Mouse (Mus musculus) neutrophil, adult 5-6 weeks (primary cell): Measurements from ENCODE around the gene Vasn. TPM values are rescaled to one million over a fixed set of nuclear protein-coding genes. Genes with fewer than 3 reads are reported as not detected.

Experiments
- ATAC-seq: fragments of 151-379, 151-347 bp; 2 replicates; pipeline ENCODE4 v1.8.0; 2017; ENCODE audit warnings: mild to moderate bottlenecking, moderate TSS enrichment; ENCODE audit not compliant: insufficient number of reproducible peaks, poor library complexity, low FRiP score, severe bottlenecking; ENCODE audit errors: extremely low read depth
- total RNA-seq: library from RNA; stranded (forward); fragments of 200-1000 nt; gene quantifications from 2 replicates; pipeline ENCODE4 v1.2.3, GENCODE M21; 2017

The Vasn gene
- 0.12 and 1.4 TPM in 2 replicates for total RNA-seq

GRCm38 (mm10) chr16:4639831-4640237, at the start of gene Vasn, which contains the start of gene Dnaja3:
TSS of gene Vasn (plus strand) at chr16:4639941.
TSS of gene Dnaja3 (plus strand) at chr16:4639989.
- ATAC-seq: no peak

GRCm38 (mm10) chr16:4590236-4590635, 49.5 kb upstream of the Vasn start:
- ATAC-seq: no peak

DNA sequence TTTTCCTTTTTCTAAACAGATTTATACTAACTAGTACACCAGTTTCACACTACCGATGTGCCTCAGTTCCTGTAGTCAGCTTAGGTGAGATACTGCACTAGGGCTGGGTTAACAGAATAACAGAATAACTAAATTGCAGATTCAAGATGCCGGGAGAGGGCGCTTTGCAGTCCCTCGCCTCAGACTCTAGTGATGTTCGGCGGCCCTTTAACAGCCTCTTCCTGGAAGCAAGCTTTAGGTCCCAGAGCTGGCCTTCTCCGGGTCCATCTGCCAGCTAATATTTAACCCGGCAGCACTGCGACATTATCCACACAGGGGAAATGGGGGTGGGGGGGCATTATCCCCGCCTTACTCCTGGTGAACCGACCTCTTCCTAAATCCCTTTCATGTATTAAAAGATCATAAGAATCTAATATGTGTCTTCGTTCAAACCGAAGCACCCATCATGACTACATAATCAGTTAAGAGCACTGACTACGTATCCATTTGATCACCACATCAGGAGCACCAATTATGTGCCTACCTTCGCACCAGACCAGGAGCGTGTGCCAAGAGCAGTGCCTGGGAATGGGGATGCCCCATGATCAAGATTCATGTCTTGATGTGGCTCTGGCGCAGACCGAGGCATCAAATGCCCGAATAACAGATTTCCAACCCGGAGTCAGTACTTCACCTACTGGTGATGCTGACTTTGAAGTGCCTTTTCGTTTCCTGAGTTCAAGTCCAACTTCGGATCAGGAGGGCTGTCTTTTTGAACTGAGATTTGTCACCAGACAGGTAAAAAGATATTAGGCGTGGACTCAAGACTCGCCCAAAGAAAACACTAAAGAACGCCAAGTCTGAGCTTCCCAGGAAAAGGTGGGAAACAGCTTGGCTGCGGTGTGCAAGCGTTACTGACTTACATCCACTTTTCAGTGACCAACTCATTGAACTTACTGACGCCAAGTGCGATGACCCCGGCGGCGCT, 46.5 kb upstream of the Vasn start:
- 0 out of 2 replicates have a peak, but pooled peaks have one; percentile 18 for ATAC-seq

- no peak for ATAC-seq
These were observed 45.5 kb upstream of the Vasn start, which contains the start of gene Glis2 for GRCm38 (mm10) chr16:4593971-4594813. TSS of gene Glis2 (plus strand) at chr16:4594713.

DNA sequence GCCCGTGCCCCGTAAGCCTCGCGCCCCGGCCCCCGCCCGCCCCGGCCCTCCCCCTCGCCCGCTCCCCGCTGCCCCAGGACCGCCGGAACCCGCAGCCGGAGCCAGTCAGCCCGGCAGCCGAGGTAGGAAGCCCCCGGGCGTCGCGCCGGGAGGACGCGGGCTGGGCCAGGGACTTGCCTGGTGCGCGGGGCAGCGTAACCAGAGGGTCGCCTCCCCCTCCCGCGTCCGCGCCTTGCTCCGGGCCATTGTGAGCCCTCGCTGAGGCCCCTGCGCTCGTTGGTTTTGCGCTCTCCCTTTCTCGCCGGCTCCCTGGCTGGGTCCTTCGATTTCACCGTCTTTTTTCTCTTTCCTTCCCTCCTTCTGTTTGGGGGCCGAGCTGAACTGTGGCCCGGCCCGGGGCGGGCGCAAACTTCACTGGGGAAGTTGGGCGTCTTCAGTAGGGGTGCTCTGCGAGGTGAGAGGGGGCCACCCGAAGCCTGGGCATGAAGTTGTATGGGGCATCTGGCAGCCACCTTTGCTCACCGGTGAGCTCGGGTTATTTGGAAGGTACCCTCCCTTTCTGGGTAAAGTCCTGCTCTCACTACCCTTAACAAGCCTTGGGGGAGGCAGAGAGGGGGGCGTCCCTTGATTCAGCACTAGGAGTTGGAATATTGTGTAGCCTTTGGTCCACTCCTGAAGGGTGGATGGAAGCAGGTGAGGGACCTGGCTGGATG, 44.8 kb upstream of the Vasn start:
- no peak for ATAC-seq

DNA sequence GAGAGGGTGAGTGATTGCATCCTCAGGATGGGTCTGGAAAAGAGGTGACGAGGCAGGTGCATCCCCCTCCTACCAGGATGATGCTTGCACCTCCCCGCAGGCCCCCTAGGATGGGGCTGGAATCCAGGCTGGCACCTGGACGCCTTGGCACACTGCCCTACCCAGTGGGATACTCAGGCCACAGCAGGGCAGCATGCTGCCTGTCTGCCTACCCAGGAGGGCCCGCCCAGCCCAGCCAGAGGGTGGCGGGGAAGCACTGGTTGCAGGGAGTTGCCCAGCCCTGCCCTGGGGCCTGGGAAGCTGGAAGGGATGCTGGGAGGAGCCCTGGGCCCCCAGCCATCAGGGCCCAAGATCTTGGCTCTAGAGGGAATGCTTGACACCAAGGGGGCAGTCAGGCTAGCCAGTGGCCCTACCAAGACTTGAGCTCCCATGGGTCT, 44.2 kb upstream of the Vasn start:
- ATAC-seq: no peak

DNA sequence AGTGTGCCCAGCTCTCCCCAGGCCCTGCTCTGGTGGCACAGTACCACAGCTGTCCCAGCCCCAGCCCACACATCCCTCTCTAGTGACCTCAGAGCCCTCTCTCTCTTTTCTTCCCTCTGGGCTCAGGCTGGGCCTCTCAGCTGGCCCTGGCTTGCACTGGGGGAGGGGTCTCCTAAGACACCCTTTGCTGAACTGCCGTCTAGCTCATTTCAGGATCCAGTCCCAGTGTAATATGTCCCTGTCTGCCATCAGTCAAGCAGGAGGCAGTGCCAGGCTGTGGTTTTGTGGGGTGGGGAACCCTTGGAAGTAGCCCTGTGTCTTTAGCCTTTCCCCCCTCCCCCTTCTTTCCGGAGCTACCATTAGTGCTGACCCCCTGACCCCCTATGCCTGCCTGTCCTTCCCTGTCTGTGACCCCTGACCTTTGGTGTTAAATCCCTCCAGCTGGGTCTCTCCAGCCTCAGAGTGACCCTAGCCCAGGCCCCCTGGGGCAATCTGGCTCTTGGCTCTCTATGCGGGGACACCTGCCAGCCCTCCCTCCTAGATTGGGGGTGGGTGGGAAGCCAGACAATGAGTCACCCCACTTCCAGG, 43.5 kb upstream of the Vasn start:
- ATAC-seq: no peak

DNA sequence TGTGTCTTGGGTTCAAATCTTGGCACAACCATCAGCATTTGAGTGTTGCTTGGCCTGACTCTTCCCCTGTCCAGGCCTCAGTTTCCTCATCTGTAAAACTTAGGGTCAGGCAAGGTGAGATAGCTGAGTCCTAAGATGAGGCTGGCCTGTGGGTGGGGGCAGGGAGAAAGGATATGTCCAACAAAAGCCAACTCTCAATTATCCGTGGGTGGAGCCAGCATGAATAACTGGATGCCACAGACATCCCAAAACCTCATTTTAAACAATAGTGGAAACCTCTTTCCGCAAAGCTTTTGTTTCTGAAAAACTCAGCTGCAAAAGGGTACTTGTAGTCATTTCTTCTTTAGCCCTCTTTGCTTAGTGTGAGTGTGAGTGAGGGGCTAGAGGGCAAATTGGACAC, 42.9 kb upstream of the Vasn start:
- ATAC-seq: no peak

GRCm38 (mm10) chr16:4597296-4597695, 42.4 kb upstream of the Vasn start:
- ATAC-seq: no peak

- no peak for ATAC-seq
These were observed 41.7 kb upstream of the Vasn start for GRCm38 (mm10) chr16:4598041-4598440.

DNA sequence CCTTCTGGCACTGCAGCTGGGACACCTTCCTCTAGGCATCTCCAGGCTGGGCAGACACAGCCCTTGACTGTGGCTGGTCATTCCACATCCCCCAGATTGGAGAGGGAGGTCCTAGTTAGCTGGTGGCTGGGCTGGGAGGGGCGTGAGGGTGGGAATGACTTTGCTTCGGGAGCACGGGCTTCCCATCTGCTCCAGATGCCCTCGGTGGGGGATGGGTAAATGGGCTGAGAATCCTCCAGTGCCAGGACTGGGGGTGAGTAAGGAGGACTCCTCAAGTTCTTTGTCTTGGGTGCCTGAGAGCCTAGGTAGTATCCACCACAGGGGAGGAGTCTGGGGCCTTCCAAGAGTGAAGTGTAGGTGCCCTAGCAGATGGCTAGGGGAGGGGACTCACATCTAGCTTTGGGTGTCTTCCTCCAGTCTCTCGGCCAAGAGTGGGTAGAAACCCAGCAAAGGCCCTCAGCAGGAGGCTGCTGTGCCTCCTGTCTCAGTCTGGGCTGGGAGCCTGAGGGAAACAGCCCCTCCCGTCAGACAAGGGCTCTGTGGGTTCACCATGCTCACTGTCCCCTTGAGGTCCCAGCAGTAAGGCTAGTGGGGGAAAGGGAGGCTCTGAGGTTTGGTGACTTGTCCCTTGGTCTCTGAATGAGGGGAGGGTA, 40.7 kb upstream of the Vasn start:
- no peak for ATAC-seq

DNA sequence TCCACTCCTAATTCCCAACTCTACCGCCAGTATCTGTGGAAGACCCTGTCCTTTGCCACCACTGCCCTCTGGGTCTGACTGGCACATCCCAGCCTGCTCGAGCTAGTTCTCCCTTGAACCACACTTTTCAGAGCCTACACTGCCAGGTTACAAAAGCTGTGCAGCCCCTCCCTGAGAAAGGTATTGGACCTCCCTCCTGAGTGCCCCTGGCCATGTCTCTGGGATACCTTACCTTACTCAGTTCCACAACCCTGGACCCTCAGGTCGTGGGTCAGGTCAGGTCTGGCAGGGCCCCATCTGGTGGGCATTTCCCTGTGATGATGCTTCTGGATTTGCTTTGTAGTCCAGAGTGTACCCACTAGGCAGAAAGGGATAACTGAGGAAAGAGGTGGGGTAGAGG, 40.1 kb upstream of the Vasn start:
- no peak for ATAC-seq

- ATAC-seq: no peak
These were observed 38.9 kb upstream of the Vasn start for GRCm38 (mm10) chr16:4600701-4601310.

DNA sequence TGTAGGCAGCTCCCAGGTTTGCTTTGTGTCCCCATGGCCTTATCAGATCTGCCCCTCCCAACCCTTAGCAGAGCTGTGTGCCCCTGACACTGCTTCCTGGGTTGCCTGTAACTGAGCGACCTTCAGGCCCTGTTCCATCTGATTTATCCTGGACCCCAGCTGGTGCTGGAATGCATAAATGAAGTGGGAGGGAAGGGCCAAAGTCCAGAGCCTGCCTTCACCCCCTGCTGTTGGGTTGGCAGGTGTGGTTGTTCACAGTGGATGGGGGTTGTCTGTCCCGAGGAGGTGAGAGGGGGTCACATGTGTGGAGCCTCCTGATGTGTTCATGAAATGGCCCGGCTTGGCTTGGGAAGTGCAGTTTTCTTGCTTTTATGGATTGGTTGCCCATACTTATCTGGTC, 37.6 kb upstream of the Vasn start:
- ATAC-seq: no peak

GRCm38 (mm10) chr16:4602766-4603452, 36.8 kb upstream of the Vasn start:
- no peak for ATAC-seq

GRCm38 (mm10) chr16:4603453-4603837, 36.3 kb upstream of the Vasn start:
- ATAC-seq: no peak

DNA sequence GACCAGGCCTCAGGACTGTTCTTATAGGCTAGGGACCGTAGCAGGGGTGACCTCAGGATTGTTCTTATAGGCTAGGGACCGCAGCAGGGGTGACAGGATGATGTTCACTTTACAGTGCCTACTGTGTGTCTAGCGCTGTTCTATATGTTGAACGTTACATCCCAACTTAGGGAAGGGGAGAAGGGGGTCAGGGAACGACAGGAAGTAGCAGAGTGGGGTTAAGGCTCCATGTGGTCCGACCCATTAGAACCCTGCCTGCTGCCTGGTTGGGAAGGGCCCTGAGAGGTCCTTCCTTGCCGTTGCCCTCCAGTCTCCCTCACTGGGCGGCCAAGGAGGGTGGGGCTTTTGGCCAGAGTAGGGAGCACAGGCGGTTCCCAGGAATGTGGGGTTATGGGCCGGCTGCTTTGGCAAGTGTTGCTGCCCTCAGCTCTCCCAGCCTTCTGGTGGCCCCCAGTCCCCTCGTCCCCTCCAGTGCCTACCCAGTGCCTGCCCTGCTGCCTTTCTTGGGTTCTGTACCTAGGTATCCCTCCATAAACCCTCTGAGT, 35.4 kb upstream of the Vasn start:
- no peak for ATAC-seq
